Mouse (Mus musculus): Measurements from ENCODE around the gene 4930435E12Rik. TPM values are rescaled to one million over a fixed set of nuclear protein-coding genes. Genes with fewer than 3 reads are reported as not detected.
A peak's percentile ranks its signal among the peaks of the same experiment; 100 is the strongest.

4930435E12Rik gene
- total and polyA plus RNA-seq, 3 experiments = not detected

DNA sequence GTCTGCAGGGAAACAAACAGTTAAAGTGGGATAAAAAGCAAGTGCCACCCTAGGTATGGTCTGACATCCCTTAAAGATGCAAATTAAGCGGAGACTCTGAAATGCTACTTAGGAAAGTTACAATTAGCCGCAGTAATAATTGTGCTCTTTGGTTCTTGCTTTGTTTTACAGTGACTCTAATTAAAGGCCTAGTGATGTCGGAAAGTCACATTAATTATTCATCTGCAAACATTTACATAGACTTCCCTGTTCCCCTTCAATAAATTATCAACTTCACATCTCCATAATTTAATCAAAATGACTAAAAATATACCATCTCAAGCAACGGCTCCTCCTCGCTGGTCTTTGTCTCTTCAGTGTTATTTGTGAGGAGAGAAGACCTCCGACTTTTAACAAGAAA lies 32.0 kb upstream of the 4930435E12Rik start (continued):
- no peak for TF ChIP-seq CHD2 (IDR thresholded peaks at IDR 0.05; ENCODE audit: low read length)
- TF ChIP-seq POLR2AphosphoS2 (IDR thresholded peaks at IDR 0.05; ENCODE audit: low read length) = no peak
- no peak for TF ChIP-seq MAFK (IDR thresholded peaks at IDR 0.05; ENCODE audit: borderline replicate concordance, low read depth, low read length)

GRCm38 (mm10) chr16:38858120-38858749 lies 29.7 kb upstream of the 4930435E12Rik start:
- no peak overlapping the region for H3K9ac ChIP-seq (ENCODE audit: control insufficient read depth, low read depth, low read length, poor library complexity, severe bottlenecking)
- peak; percentile 44 for DNase-seq (ENCODE audit: low read depth, low spot score)
- no peak overlapping the region for H3K4me3 ChIP-seq (ENCODE audit: control insufficient read depth in 1 of 2, insufficient read depth in 1 of 2, low read depth in 2 of 2, low read length in 2 of 2)
- H3K36me3 ChIP-seq (ENCODE audit: control insufficient read depth in 1 of 2, insufficient read depth in 2 of 2, low read length in 2 of 2) = no peaks in the 10 kb centered on the region
- no peaks in the 10 kb centered on the region for H3K9me3 ChIP-seq (replicated peaks; ENCODE audit: insufficient read depth, low read length)
- TF ChIP-seq ZC3H11A (IDR thresholded peaks at IDR 0.05; ENCODE audit: low read depth, low read length) (peak; percentile 50), MYB (IDR thresholded peaks at IDR 0.05; ENCODE audit: low read depth, low read length) (no peak), RAD21 (IDR thresholded peaks at IDR 0.05; ENCODE audit: low read depth, low read length) (peak; percentile 80), MXI1 (IDR thresholded peaks at IDR 0.05; ENCODE audit: low read depth, low read length) (no peak), POLR2AphosphoS2 (IDR thresholded peaks at IDR 0.05; ENCODE audit: low read length) (no peak), CTCF (IDR thresholded peaks at IDR 0.05 in 2 of 3, conservative IDR thresholded peaks at IDR 0.05 in 1 of 3; ENCODE audit: control insufficient read depth in 1 of 3, insufficient read depth in 1 of 3, low read depth in 2 of 3, low read length in 3 of 3, poor library complexity in 1 of 3, severe bottlenecking in 1 of 3) (peak; percentile 23 to 68 (median 27); a peak in 4 of 6 replicates), UBTF (IDR thresholded peaks at IDR 0.05; ENCODE audit: borderline replicate concordance, insufficient read depth, low read depth, low read length) (no peak), MAFK (IDR thresholded peaks at IDR 0.05; ENCODE audit: borderline replicate concordance, low read depth, low read length) (no peak), MAZ (IDR thresholded peaks at IDR 0.05; ENCODE audit: low read depth, low read length) (no peak), SMC3 (IDR thresholded peaks at IDR 0.05; ENCODE audit: low read depth, low read length) (peak; percentile 55), USF2 (IDR thresholded peaks at IDR 0.05; ENCODE audit: borderline replicate concordance in 1 of 2, insufficient read depth in 1 of 2, low read depth in 1 of 2, low read length in 2 of 2) (no peak), GABPA (IDR thresholded peaks at IDR 0.05; ENCODE audit: low read depth, low read length) (no peak), ZNF384 (IDR thresholded peaks at IDR 0.05; ENCODE audit: low read depth, low read length) (peak; percentile 99)
- H3K4me1 ChIP-seq (ENCODE audit: control insufficient read depth in 1 of 2, insufficient read depth in 2 of 2, low read length in 2 of 2) = no peaks in the 10 kb centered on the region
- no peak overlapping the region for H3K27ac ChIP-seq (ENCODE audit: control insufficient read depth, low read depth, low read length)
- H3K27me3 ChIP-seq (ENCODE audit: control insufficient read depth in 1 of 2, insufficient read depth in 2 of 2, low read length in 2 of 2) = no peaks in the 10 kb centered on the region
- no peaks in the 10 kb centered on the region for H3K79me2 ChIP-seq (ENCODE audit: control insufficient read depth, insufficient read depth, low read length, poor library complexity)

DNA sequence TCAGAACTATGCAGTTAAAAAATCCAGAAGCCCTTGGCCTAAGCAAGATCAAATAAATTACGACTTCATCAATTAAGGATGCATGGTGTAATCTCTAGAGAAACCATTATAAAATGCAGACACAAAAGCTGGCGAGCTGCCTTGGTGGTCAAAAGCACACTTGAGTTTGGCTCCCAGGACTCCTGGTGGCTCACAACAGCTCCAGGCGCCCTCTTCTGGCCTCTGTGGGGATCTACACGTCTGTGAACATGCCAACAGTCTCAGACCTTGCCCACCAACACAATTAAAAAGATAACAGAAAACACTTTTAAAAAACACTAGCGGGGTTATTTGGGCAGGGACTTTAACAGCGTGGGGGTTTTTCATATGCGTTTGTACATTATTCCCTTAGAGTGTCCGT lies 16.0 kb downstream of the 4930435E12Rik start:
- no peak overlapping the region for H3K9ac ChIP-seq (ENCODE audit: control insufficient read depth, low read depth, low read length, poor library complexity, severe bottlenecking)
- DNase-seq (ENCODE audit: low read depth, low spot score) = peak; percentile 61
- H3K9me3 ChIP-seq (replicated peaks; ENCODE audit: insufficient read depth, low read length) = no peaks in the 10 kb centered on the region
- no peaks in the 10 kb centered on the region for H3K4me1 ChIP-seq (ENCODE audit: control insufficient read depth in 1 of 2, insufficient read depth in 2 of 2, low read length in 2 of 2)
- H3K4me3 ChIP-seq (ENCODE audit: control insufficient read depth in 1 of 2, insufficient read depth in 1 of 2, low read depth in 2 of 2, low read length in 2 of 2) = no peak overlapping the region
- H3K79me2 ChIP-seq (ENCODE audit: control insufficient read depth, insufficient read depth, low read length, poor library complexity) = no peaks in the 10 kb centered on the region
- H3K27ac ChIP-seq (ENCODE audit: control insufficient read depth, low read depth, low read length) = no peak overlapping the region
- no peaks in the 10 kb centered on the region; a peak in 1 of 4 replicates for H3K27me3 ChIP-seq (ENCODE audit: control insufficient read depth in 1 of 2, insufficient read depth in 2 of 2, low read length in 2 of 2)
- no peaks in the 10 kb centered on the region for H3K36me3 ChIP-seq (ENCODE audit: control insufficient read depth in 1 of 2, insufficient read depth in 2 of 2, low read length in 2 of 2)
- TF ChIP-seq BHLHE40 (IDR thresholded peaks at IDR 0.05; ENCODE audit: borderline replicate concordance, low read depth, low read length) = no peak
- no peak for TF ChIP-seq POLR2AphosphoS5 (IDR thresholded peaks at IDR 0.05; ENCODE audit: borderline replicate concordance, low read depth, low read length)
- TF ChIP-seq MAZ (IDR thresholded peaks at IDR 0.05; ENCODE audit: low read depth, low read length) = no peak
- no peak for TF ChIP-seq MYC (IDR thresholded peaks at IDR 0.05; ENCODE audit: low read depth, low read length)
- no peak for TF ChIP-seq TAL1 (IDR thresholded peaks at IDR 0.05; ENCODE audit: low read length)
- no peak for TF ChIP-seq UBTF (IDR thresholded peaks at IDR 0.05; ENCODE audit: borderline replicate concordance, insufficient read depth, low read depth, low read length)
- TF ChIP-seq MYB (IDR thresholded peaks at IDR 0.05; ENCODE audit: low read depth, low read length) = no peak
- no peak for TF ChIP-seq CHD1 (IDR thresholded peaks at IDR 0.05; ENCODE audit: low read depth, low read length)
- no peak for TF ChIP-seq TCF12 (IDR thresholded peaks at IDR 0.05; ENCODE audit: low read depth, low read length)
- no peak for TF ChIP-seq TBP (IDR thresholded peaks at IDR 0.05; ENCODE audit: low read depth, low read length)
- TF ChIP-seq ZKSCAN1 (IDR thresholded peaks at IDR 0.05; ENCODE audit: low read depth, low read length) = no peak
- no peak for TF ChIP-seq MXI1 (IDR thresholded peaks at IDR 0.05; ENCODE audit: low read depth, low read length)
- TF ChIP-seq USF2 (IDR thresholded peaks at IDR 0.05; ENCODE audit: borderline replicate concordance in 1 of 2, insufficient read depth in 1 of 2, low read depth in 1 of 2, low read length in 2 of 2) = no peak
- no peak for TF ChIP-seq EP300 (IDR thresholded peaks at IDR 0.05; ENCODE audit: low read depth in 1 of 2, low read length in 2 of 2)
- no peak for TF ChIP-seq MAX (IDR thresholded peaks at IDR 0.05; ENCODE audit: low read length)
- TF ChIP-seq RCOR1 (IDR thresholded peaks at IDR 0.05; ENCODE audit: low read depth, low read length) = no peak
- TF ChIP-seq ELF1 (IDR thresholded peaks at IDR 0.05; ENCODE audit: low read depth, low read length) = no peak
- no peak for TF ChIP-seq ETS1 (IDR thresholded peaks at IDR 0.05; ENCODE audit: low read depth, low read length)
- TF ChIP-seq KAT2A (conservative IDR thresholded peaks at IDR 0.05; ENCODE audit: low read depth, low read length) = no peak

All from MEL (cell line).